Mouse (Mus musculus) frontal cortex, postnatal 14 days (tissue): ENCODE measurements at regions not wholly inside any gene's neighbourhood (a gene's known extent, or its start where the extent isn't known, plus 50 kb on each side); places are given as distances from the start of the nearest gene placed in this dataset.
"Not testable (repeated sequence)": the region's sequence is repeated elsewhere in the genome, so short reads cannot be mapped to it uniquely, and the experiment has no call there.

ENCODE experiments used
- DNase-seq, 2 experiments: peaks; one replicate each; pipeline ENCODE4 v3.0.0; 2022; ENCODE audit warnings: low spot score in 2 of 2

- no peak for DNase-seq
Observed at GRCm38 (mm10) chr6:60657117-60657911, 172.3 kb downstream of the Snca start.

- DNase-seq: not testable (repeated sequence)
Observed at GRCm38 (mm10) chr6:60646983-60647617, 182.6 kb downstream of the Snca start.

GRCm38 (mm10) chr6:60642251-60642650 lies 187.4 kb downstream of the Snca start:
- DNase-seq: no peak

- no peak for DNase-seq
Observed at GRCm38 (mm10) chr6:60616313-60616712, 213.3 kb downstream of the Snca start.

GRCm38 (mm10) chr6:60600201-60600600 lies 229.5 kb downstream of the Snca start:
- DNase-seq: no peak

GRCm38 (mm10) chr6:60564261-60564660 lies 265.4 kb downstream of the Snca start:
- DNase-seq: no peak

GRCm38 (mm10) chr6:60555590-60556235 lies 273.9 kb downstream of the Snca start:
- peak in 1 of 2 experiments; percentile 8 for DNase-seq
